Mouse (Mus musculus) testis, adult 10 weeks (tissue): Measurements from ENCODE around the gene Armh1. TPM values are rescaled to one million over a fixed set of nuclear protein-coding genes. Genes with fewer than 3 reads are reported as not detected.

Experiments used
- polyA plus RNA-seq: library from polyadenylated mRNA; stranded (reverse); fragments of 350-450 nt; fragmentation: Illumina TruSeq; extraction: RNeasy Lipid Tissue Mini Kit (QIAGEN cat#74804); gene quantifications from one replicate; pipeline ENCODE4 v1.2.3, GENCODE M21; 2014; ENCODE audit warnings: low read depth, low replicate concordance

Gene Armh1
- 66.7 TPM for polyA plus RNA-seq

GRCm38 (mm10) chr4:117251801-117252316 is at the start of gene Armh1, which contains the start of gene Tmem53:
Armh1 (minus strand) TSS chr4:117252125.
Tmem53 (plus strand) TSS chr4:117251951.

GRCm38 (mm10) chr4:117181863-117182758 is 69.8 kb downstream of the Armh1 start, which contains the start of gene Kif2c:
Kif2c (minus strand) TSS chr4:117182639.

Other genes starting within 250 kb of the Armh1 start
- gene Eif2b3, start 232.7 kb downstream of the Armh1 start, polyA plus RNA-seq: 16.7 TPM
- 0.48 TPM for gene Ptch2, start 156.1 kb downstream of the Armh1 start, polyA plus RNA-seq
- gene Btbd19, start 126.4 kb downstream of the Armh1 start, polyA plus RNA-seq: 0.36 TPM
- not detected for gene Tctex1d4, start 125.3 kb downstream of the Armh1 start, polyA plus RNA-seq
- gene Plk3, start 118.2 kb downstream of the Armh1 start, polyA plus RNA-seq: not detected
- 39.8 TPM for gene Rps8, start 95.9 kb downstream of the Armh1 start, polyA plus RNA-seq
- gene Kif2c, start 69.5 kb downstream of the Armh1 start, polyA plus RNA-seq: 179 TPM
- gene Tmem53, start 174 bp downstream of the Armh1 start, polyA plus RNA-seq: 16.2 TPM
- 11.5 TPM for gene Rnf220, start 244.9 kb upstream of the Armh1 start, polyA plus RNA-seq